Mouse (Mus musculus) cerebellum, adult 2 months (tissue): ENCODE data around the gene Bloc1s1. TPM values are rescaled to one million over a fixed set of nuclear protein-coding genes. Genes with fewer than 3 reads are reported as not detected.

Experiments
- DNase-seq, 2 experiments: peaks; one replicate each; pipeline ENCODE4 v3.0.0; 2021
- H3K27ac ChIP-seq: fragments of 200-500 bp; 2 replicates; pipeline ENCODE4 v1.5.1; 2012; ENCODE audit warnings: low read length, control low read depth, inconsistent platforms; ENCODE audit not compliant: insufficient read depth
- H3K27me3 ChIP-seq: fragments of 200-500 bp; 2 replicates; pipeline ENCODE4 v1.6.1; 2012; ENCODE audit warnings: inconsistent platforms, mild to moderate bottlenecking, low read length, moderate library complexity; ENCODE audit not compliant: control insufficient read depth, insufficient read depth
- H3K4me1 ChIP-seq: fragments of 200-500 bp; 2 replicates; pipeline ENCODE4 v1.6.1; 2011; ENCODE audit warnings: low read length; ENCODE audit not compliant: control insufficient read depth, insufficient read depth
- H3K4me3 ChIP-seq: fragments of 200-500 bp; replicated peaks from 2 replicates; pipeline ENCODE3; 2011; ENCODE audit warnings: mild to moderate bottlenecking, low read depth, low read length, control low read depth; ENCODE audit not compliant: insufficient read depth
- CTCF ChIP-seq: fragments of 200-500 bp; IDR thresholded peaks from 2 replicates; pipeline ENCODE4 v1.5.1; 2011; ENCODE audit warnings: low read depth, mild to moderate bottlenecking, control low read depth, low read length, moderate library complexity, borderline replicate concordance; ENCODE audit not compliant: insufficient read depth
- POLR2A ChIP-seq: fragments of 200-500 bp; IDR thresholded peaks from 2 replicates; pipeline ENCODE4 v1.6.1; 2011; ENCODE audit warnings: low read length, control low read depth, borderline replicate concordance; ENCODE audit not compliant: insufficient read depth
- WGBS: fragments of 180-500 bp; shearing (Covaris S2); methylation state at CpG from one replicate; pipeline ENCODE4 v1.1.7; 2018; 5-methylcytosine and 5-hydroxymethylcytosine counted together
- polyA plus RNA-seq: library from polyadenylated mRNA; depleted of rRNA; stranded (reverse); fragments of >200 nt; gene quantifications from 2 replicates; pipeline ENCODE4 v1.2.3, GENCODE M21; 2012; rRNA removed

Bloc1s1 gene
- 350 and 357 TPM in 2 replicates for polyA plus RNA-seq

DNA sequence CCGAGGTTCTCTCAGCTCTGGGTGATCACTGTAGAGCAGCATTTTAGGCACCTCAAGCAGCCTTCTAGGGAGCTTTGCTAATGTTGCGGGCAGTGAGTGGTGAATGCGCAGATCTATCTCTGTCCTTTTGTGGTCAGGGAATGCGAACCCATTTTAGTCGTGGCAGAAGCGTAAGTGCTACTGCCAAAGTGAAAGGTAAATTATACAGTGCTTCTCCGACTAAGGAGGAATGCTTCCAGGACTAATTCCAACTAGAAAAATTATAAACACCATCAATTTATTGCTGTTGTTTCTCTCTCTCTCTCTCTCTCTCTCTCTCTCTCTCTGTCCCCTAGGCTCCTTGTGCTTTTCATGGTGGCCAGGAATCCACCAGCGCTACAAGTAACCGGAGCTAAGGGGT lies at the start of gene Bloc1s1:
Bloc1s1 (minus strand) TSS at position 101 of the 400 bp plus-strand sequence.
- peak within 1 kb of the TSS; percentile 93 for H3K27ac ChIP-seq
- peaks cover 34% of the 10 kb centered on the region for H3K4me1 ChIP-seq
- 31% methylated on average over 9 of the region's 9 CpGs for WGBS
- peak within 1 kb of the TSS; percentile 69 for H3K4me3 ChIP-seq
- no peaks in the 10 kb centered on the region for H3K27me3 ChIP-seq
- TF ChIP-seq CTCF, result no peak
- TF ChIP-seq POLR2A, result no peak
- no peak for DNase-seq

- TF ChIP-seq CTCF (no peak), POLR2A (no peak)
- H3K27me3 ChIP-seq, result no peaks in the 10 kb centered on the region; the same call in 1 of the 2 replicates
- no peaks in the 10 kb centered on the region for H3K4me1 ChIP-seq
- WGBS, result 76% methylated on average over 4 of the region's 4 CpGs
- DNase-seq, result no peak
- no peak overlapping the region for H3K27ac ChIP-seq
- H3K4me3 ChIP-seq, result no peak overlapping the region
Observed at GRCm38 (mm10) chr10:128972841-128973240, 49.0 kb upstream of the Bloc1s1 start.

- no peak for DNase-seq
- no peak overlapping the region for H3K27ac ChIP-seq
- H3K27me3 ChIP-seq, result no peaks in the 10 kb centered on the region; the same call in 1 of the 2 replicates
- H3K4me1 ChIP-seq, result no peaks in the 10 kb centered on the region
- 31% methylated on average over 1 of the region's 1 CpGs for WGBS
- TF ChIP-seq POLR2A (no peak), CTCF (no peak)
- H3K4me3 ChIP-seq, result no peak overlapping the region
Observed at GRCm38 (mm10) chr10:128970740-128971250, 47.0 kb upstream of the Bloc1s1 start.

- DNase-seq, result no peak
- 31% methylated on average over 1 of the region's 1 CpGs for WGBS
- Histone ChIP-seq H3K4me3 (no peak overlapping the region), H3K27ac (no peak overlapping the region), H3K4me1 (no peaks in the 10 kb centered on the region), H3K27me3 (no peaks in the 10 kb centered on the region; the same call in 1 of the 2 replicates)
- TF ChIP-seq CTCF (no peak), POLR2A (no peak)
Observed at GRCm38 (mm10) chr10:128968341-128968749, 44.5 kb upstream of the Bloc1s1 start.

DNA sequence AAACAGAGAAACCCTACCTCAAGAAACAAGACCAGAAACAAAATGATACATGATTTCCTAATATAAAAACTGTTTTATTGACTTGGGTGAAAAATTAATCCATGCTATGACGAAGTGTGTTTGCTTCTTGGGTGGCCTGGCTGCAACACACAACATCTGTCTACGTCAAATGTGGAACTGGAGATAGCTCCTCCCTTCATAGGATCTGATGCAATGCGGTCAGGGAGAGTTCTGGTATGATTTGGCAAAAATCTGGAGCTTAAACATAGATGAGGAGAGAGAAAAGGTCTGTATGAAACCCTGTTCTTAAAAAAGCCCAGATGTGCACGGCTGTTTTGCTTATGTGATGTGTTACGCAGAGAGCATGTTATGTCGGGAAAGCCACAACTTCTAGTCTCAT lies 42.0 kb upstream of the Bloc1s1 start:
- H3K4me1 ChIP-seq, result no peaks in the 10 kb centered on the region
- H3K27ac ChIP-seq, result no peak overlapping the region
- 81% methylated on average over 6 of the region's 6 CpGs for WGBS
- no peak for TF ChIP-seq POLR2A
- H3K27me3 ChIP-seq, result no peaks in the 10 kb centered on the region; the same call in 1 of the 2 replicates
- no peak overlapping the region for H3K4me3 ChIP-seq
- no peak for DNase-seq

- no peak overlapping the region for H3K27ac ChIP-seq
- DNase-seq, result no peak
Observed at GRCm38 (mm10) chr10:128964961-128965360, 41.1 kb upstream of the Bloc1s1 start.

DNA sequence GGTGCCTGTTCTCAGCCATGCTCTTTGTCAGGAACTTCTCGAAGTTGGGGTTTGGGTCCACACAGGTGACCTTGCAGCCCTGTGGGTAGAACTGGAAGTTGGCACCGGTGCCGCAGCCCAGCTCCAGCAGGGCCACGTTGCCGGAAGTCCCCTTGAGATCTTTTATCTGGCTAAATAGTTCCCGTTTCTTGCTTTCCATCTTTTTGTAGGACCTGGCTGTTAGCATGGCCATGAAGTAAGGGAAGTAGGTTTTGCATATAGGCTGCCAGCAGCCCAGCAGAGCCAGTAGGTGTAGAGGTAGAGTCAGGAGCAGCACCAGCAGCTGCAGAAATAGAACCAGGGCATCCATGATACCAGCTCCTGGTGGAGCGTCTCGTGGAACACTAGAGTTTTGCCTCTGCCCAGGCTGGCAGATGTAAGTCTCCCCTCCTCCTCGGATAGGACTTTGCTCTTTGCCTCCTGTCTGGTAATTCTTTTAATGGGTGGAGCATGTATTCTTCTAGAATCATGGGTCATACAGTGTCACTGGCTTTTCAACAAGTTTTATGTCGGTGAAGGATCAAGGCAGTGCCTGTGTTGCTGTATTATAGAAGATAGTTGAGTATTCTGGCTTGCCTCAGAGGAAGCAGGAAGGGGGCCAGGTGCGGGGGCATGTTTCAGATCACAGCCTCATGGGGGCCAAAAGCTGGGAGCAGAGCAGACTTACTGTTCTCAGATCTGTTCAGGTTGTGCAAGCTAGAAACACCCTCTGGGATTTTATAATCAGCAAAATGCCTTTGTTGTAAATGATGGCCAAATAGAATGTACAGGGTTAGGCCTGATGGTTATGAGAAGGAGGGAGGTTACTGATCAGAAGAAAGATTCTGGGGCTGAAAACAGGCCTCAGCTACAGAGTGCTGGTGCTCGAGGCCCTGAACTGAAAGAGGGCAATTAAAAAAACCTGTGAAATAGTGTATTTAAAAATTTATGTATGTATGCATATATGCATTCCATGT lies 37.1 kb upstream of the Bloc1s1 start, which contains the start of gene Mettl7b:
Mettl7b (minus strand) TSS at position 399 of the 995 bp plus-strand sequence.
- no peak for DNase-seq
- 79% methylated on average over 12 of the region's 12 CpGs for WGBS
- TF ChIP-seq POLR2A (no peak), CTCF (no peak)
- Histone ChIP-seq H3K27ac (no peak within 1 kb of the TSS), H3K27me3 (no peaks in the 10 kb centered on the region), H3K4me3 (no peak within 1 kb of the TSS), H3K4me1 (no peaks in the 10 kb centered on the region; the same call in 1 of the 2 replicates)

More at GRCm38 (mm10) chr10:128964961-128965360, 41.1 kb upstream of the Bloc1s1 start:
- H3K4me3 ChIP-seq, result no peak overlapping the region
- TF ChIP-seq POLR2A, result no peak
- TF ChIP-seq CTCF, result no peak
- H3K4me1 ChIP-seq, result no peaks in the 10 kb centered on the region
- WGBS, result 79% methylated on average over 2 of the region's 2 CpGs
- H3K27me3 ChIP-seq, result no peaks in the 10 kb centered on the region; the same call in 1 of the 2 replicates
